Mouse (Mus musculus) brown adipose tissue, adult 24 weeks (tissue): ENCODE measurements around the gene Lactb. TPM values are rescaled to one million over a fixed set of nuclear protein-coding genes. Genes with fewer than 3 reads are reported as not detected.

Experiments used
- polyA plus RNA-seq: library from polyadenylated mRNA; stranded (reverse); fragments of >200 nt; gene quantifications from 2 replicates; pipeline ENCODE4 v1.2.4, GENCODE M21; 2012; ENCODE audit not compliant: missing spikeins, insufficient read depth, insufficient read length

Lactb gene
- polyA plus RNA-seq, 1 experiment, result 27.1 TPM

Other genes starting within 250 kb of the Lactb start
- gene Aph1b, start 180.0 kb downstream of the Lactb start, polyA plus RNA-seq, result 9.2 and 11.9 TPM in 2 replicates
- not detected in 2 replicates for gene Gm10647, start 178.4 kb downstream of the Lactb start, polyA plus RNA-seq
- gene Aph1c, start 140.8 kb downstream of the Lactb start, polyA plus RNA-seq, result 0.24 and 0.42 TPM in 2 replicates
- 8.2 and 8.9 TPM in 2 replicates for gene Rab8b, start 55.8 kb downstream of the Lactb start, polyA plus RNA-seq
- 582 and 811 TPM in 2 replicates for gene Rps27l, start 29.4 kb downstream of the Lactb start, polyA plus RNA-seq
- gene Tpm1, start 73.9 kb upstream of the Lactb start, polyA plus RNA-seq, result 270 and 325 TPM in 2 replicates